Mouse (Mus musculus) lung, postnatal 4 days (tissue): ENCODE data around the gene Bhlhe41.
A peak's percentile ranks its signal among the peaks of the same experiment; 100 is the strongest.

ENCODE experiments used
- DNase-seq, 2 experiments: peaks; one replicate each; pipeline ENCODE4 v3.0.0; 2021

The Bhlhe41 gene

DNA sequence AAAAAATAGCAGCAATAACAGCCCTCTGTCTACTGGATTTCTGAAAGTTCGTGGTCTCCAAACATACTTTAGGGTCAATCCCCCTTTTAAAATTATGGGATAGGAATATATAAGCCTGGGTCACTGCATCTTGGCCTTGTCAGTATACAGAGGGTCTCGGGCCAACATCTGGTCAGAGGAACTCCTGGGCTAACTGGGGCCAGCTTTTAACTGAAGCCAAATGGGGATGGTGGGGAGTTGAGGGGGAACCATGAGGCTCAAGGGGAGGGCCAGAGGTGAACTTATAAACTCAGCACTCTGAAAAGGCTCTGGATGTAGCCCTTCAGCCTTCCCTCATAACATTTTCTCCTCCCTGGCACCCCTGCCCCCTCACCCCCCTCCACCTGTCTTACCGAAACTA is 1.8 kb upstream of the Bhlhe41 start:
- no peak for DNase-seq

DNA sequence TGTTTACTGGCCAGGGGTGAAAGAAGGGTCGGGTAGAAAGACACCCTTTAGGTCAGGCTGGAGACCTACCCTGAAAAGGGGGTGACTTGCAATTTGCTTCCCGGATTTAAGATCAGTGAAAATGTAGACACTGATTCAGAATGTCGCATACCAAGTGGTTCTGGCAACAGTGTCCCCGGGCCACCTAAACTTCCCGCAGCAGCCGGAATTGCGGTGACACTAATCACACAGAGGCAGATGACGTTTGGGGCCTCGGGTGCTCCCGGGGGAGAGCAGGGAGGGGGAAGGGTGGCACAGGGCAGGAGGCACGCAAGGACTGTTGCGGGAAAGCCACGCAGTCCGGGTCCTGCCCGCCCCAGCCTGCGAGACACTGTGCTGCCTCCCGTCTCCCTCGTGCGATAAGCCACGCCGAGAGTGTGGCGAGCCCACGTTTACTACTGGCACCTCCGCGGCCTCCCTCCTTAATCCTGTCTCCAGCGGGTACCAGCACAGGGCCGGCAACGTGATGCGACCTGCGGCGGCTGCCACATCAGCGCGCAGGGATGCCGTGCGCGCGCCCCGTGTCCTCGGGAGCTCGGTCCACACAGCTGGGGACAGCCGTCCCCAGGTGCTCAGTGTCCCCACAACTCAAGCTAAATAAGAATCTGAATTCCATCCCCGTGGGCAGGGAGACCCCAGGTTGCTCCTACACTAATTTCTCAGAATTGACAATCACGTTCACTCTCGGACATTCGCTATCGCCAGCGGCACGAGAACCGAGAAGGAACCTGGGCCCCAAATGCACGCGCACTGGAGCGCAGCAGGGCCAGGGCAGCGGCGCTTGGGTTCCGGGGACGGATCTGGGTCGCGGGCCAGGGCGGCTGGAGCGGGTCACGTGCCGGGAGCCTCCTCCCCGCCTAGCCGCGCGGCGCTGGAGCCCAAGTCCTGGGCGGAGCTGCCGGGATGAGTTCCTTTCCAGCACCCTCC is 811 bp upstream of the Bhlhe41 start:
- DNase-seq = peak; percentile 88 to 92

DNA sequence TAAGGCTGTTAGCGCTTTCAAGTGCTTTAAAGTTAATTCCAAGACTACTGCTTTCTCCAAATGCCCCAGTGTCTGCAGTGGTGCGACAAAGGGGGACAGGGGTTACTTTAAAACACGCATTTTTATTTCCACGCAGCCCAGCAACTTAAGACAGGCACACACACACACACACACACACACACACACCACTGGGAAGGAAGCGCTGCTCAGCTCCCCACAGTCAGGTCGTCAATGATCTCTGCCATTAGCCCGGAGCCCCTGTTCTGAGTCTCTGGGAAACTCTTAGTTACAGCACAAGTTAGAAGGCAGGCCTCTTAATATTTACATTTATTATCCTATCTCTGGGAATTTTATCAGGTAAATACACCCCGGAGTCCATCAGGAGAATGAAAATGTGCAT is 1.2 kb downstream of the Bhlhe41 start:
- no peak for DNase-seq

DNA sequence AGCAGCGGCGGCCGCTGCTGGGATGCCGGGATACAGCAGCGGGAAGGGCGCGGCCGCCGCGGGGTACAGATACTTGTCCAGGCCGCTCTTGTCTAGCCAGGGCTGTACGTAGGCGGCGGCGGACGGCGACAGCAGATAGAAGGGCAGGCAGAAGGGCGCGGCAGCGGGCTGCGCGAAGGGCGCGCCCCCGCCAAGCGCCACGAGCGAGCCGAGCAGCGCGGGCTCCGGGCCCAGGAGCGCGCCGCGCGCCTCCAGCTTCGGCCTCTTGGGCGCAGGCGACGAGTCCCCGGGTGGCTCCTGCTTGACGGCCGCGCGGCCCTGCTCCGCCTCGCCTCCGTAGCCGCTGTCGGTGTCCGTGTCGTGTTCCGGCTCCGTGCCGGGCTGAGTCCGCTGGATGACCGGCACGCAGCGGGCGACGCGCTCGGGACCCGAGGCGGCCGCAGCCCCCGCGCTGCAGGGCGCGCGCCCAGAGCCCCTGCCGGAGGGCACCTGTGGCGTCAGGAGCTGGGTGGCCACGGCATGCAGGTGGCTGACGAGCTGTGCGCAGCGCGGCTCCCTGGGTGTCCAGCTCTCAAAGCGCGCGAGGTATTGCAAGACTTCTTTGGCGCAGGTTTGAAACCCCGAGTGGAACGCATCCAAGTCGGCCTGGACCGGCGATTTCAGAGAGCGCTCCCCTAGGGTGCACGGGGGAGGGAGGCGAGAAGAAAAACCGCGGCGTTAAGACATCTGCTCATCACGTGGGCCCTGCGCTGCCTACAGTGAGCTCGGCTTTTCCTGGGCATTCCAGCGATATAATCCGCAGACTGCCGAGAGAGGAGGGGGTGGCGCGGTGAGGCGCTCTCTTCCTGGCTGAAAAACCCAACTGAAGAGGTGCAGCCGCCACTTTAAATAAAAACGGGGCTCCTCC is 2.0 kb downstream of the Bhlhe41 start:
- DNase-seq = peak; percentile 60 to 77

DNA sequence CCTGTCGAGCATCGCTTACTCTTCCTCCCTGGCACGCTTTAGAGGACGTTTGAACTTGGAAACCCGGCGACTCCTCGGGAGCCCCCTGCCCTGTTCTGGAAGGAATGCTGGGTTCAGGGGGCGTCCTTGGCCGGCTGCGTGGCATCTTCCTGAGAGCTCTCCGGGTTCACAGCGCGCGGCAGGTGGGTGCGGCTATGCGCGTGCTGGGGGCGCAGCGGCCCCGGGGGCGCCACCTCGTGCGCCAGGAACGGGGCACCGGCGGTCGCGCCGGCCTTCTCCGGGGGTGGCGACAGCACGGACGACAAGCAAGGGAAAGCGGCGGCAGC is 2.7 kb downstream of the Bhlhe41 start:
- DNase-seq = no peak

DNA sequence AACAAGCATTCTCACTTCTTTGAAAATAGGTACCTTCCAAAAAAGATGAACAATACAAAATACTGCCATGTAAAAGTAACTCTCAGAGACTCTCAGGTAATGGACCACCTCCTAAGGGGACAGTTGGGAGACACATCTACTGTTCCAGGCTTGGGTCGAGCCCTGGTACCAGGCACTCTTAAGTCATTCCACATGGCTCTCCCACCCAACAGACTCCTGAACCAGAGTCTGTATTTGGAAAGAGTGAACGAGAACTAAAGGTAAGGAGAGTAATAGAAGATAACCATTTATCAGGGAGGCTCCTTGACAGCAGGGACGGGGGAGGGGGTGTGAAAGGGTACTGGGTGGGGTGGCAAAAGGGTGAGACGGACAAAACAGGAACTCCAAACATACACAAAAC is 3.0 kb downstream of the Bhlhe41 start:
- no peak for DNase-seq

DNA sequence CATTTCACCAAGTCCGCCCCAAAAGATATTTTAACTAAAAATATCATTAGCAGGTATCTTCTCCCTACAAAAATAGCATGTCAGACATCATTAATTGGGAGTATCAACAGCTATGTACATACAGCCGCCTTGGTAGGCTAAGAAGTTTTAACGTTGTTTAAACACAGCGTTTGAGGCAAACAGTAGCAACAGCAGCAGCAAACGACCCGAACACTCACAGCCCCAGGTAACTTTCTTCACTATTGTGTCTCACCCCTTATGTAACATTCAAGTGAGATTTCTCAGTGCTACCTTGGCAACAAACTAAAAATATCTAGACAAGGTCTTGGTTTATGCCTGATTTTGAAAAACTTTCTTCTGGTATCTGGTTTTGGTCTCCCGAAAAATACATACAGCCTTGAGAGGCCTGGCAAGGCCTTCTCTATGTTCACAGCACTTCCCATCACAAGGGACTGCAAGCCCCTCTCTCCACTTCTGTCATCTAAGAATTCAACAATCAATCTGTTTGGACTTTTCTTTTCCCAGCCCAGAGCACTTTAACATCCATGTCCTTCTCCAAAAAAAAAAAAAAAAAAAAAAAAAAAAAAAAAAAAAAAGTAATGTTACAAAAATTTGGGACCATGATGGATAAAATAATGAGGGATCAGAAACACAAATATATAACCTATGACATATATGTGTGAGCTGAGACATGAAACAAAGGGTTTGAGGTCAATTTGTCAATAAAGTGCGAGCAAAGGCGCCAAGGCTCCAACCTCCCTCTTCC is 3.7 kb downstream of the Bhlhe41 start:
- DNase-seq = no peak

DNA sequence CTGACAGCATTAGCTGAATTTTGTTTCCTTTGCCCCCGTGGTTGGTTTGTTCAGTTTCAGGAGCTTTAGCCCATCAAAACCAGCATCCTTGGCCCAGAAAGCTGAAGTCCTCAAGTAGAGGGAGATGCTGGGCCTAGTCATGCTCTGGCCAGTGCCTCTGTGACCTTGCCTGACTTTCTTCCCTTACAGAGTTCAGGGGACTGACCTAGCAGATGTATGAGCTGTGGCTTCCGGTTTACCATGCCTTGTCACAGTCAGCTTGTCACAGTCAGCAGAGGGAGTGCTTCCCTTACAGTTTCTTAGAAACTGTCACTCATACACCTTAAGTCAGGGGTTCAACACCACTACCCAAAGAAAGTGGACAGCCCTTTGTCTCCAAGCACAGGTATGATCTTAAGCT is 5.0 kb downstream of the Bhlhe41 start:
- DNase-seq = no peak

DNA sequence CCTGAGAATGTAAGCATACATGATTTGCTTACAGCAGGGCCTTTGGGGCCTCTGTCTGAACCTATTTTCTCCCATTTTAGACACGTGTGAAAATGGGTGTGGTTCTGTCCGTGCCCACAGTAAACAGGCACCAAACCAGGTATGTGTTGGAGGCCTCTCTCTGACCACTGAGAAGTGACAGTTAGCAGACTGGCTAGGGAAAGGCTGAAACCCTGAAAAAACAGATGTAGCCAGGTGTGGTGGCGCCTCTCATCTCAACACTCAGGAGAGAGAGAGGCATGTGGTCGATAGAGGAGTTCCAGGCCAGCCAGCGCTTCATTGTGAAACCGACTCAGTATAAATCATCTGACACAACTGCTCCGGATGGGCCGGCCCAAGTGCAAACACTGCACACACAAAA is 6.9 kb downstream of the Bhlhe41 start:
- DNase-seq = no peak

DNA sequence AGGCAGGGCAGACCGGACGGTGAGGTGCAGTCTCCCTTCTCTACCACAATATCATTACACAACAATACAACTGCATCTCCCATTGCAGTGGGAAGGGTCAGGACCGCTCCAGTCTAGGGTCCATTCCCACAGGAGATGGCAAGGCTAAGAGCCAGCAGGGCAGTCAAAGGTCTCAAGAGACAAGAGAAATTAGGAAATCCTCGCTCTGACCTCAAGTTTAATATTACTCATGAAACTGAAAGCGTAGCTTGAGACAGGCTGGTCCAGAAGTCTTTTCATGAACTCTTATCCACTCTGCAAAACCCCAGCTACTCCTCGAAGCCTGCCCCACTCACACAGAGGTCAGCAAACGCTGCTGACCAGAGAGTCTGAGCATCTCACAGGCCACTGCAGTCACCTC is 7.9 kb downstream of the Bhlhe41 start:
- no peak for DNase-seq

DNA sequence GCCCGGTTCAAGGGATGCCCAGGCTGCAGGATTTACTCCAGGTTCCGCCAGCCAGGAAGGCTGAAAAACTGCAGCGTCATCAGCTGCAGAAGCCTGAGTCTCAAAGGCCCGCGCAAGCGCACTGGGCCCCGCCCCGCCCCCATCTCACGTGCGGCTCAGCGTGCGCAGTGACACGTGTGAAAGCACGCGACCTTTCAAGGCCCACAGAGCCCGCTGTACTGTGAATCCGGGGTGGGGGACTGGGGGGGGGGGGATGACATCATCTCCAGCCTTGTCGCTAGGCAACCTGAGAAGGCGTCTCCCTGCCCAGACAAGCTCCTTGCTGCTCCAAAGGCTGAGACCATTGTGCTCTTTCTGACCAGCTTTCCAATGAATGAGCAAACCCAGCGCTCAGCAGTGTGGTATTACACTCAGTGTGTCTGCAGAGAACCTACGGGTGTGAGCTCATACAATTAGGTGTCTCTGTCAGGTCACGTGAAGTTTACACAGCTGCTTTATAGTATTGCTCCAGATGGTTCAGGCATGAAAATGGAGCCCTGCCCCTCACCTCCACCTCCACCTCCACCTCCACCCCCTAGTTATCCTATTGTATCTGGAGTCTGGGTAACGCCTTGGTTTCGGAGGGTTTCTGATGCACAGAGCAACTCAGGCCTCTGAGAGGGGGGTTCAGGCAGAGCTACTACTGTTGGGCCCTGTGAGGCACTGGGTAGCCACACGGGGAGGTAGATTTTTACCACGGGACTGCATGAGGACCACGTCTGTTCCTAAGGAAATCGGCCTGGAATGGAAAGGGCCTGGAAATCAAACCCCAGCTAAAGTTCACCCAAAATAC is 9.4 kb downstream of the Bhlhe41 start:
- DNase-seq = peak; percentile 95 to 96

DNA sequence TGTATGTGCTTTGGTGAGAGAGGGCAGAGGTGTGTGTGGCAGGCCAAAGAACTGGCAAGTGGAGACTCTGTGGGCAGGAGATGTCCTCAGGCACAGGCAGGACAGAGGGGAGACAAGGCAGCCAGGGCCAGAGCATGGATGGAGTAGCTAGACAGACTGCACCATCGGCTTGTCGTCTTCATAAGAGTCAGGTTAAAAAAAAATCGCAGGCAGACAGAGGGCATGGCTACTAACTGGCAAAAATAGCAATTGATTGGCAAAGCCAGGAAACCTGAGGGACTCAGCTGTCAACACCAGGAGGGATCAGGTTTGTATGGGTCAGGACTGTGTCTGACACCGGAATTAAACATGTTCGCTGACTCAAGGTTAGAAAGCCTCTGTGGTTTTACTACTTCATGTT is 10.6 kb downstream of the Bhlhe41 start:
- DNase-seq = no peak

DNA sequence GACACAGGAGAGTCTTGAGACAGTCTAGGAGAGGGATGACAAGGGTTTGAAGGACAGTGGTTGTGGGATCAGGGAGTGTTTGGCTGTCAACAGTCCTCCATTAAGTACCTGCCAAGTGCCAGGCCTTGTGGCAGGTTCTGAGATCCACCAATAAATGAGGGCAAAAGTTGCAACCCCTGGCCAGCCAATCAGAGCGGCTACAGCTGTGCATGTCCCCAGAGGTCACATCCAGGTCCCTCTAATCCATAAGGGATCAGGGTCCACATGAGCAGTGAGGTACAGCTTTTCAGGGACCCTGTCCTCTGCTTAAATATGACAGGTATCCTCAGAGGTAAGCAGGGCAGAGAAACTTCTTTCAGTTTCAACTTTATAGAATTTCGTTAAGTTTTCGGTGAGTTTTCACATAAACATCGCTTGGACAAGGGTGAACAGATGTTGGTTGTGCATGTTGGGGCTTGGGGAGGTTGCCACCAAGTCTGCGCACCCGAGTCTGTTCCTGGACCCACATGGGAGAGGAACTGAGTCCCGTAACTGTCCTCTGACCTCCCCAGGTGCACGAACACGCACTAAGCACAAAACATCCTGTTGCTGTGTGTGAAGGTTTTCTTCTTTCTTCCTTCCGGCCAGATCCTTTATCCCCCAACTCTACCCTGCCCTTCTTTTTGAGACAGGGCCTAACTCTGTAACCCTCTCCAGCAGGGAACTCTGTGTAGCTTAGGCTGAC is 11.8 kb downstream of the Bhlhe41 start:
- no peak for DNase-seq

DNA sequence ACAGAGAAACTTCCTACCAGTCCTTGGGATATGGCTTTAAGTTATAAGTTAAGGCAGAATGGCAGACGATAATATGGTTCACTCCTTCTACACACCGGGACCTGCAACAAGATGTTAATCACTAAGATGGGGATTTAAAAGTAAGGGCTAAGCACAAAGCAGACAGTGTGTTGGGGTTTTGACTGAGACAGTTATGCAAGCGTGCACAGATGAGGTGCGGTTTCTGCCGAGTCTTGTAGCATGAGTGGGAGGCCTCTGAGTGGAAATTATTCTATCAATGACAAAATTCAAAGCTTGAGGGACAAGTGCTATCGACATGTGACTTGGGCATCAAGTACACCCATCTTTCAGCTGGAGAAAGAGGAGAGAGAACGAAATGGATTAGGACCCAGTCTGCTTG is 12.7 kb downstream of the Bhlhe41 start:
- no peak for DNase-seq

DNA sequence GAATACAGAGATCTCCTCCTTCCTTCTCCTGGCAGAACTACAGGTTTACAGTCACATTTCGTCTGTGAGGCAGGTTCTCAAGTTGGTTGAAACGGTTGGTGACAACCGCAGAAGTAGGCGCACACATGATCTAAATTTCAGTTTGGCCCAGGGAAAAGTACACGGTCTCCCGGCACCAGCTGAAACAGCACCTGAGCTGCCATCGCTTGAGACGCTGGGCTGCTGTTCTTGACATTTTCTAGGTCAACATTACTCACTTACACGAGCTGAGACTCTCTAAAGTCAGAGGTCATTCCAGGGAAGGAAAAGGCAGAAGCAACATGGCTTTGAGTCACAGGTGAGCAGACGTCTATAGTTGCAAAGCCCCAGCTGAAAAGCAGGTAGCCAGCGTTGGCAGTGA is 13.4 kb downstream of the Bhlhe41 start:
- no peak for DNase-seq

DNA sequence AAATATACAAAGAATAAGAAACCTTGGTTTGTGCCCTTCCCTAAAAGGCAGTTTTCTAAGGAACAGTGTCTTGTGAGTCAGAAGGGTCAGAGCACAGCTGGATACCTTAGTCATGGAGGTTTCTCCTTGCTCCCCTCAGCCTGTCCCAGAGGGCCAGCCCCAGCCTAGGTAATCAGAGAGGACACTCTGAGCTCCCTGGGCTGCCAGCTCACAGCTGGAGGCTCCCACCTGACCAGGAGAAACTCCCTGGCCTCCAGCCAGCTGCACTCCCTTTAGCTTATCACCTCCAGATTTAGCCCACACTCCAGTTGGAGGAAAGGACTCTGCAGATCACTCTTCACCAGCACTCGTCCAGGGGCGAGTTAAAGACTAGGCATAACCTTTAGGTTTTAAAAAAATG is 14.6 kb downstream of the Bhlhe41 start:
- peak; percentile 42 to 68 for DNase-seq

DNA sequence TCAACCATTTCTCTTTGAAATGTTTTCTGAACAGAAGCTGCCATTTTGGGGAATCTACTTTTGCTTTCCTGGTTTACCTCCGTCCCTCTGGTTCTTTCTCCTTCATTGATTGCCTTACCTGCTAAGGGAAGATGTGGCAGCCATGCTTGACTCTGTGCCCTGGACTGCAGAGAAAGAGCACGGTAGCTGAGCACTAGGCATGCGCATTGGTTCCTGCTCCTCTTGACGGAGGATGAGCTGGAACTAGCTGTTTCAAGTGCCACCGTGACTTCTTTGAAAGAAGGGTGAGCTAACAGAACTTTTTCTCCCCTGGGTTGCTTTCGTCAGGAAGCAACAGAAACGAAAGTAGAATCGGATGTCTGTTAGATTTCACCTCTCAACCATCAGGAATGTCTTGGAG is 17.7 kb downstream of the Bhlhe41 start:
- DNase-seq = no peak

DNA sequence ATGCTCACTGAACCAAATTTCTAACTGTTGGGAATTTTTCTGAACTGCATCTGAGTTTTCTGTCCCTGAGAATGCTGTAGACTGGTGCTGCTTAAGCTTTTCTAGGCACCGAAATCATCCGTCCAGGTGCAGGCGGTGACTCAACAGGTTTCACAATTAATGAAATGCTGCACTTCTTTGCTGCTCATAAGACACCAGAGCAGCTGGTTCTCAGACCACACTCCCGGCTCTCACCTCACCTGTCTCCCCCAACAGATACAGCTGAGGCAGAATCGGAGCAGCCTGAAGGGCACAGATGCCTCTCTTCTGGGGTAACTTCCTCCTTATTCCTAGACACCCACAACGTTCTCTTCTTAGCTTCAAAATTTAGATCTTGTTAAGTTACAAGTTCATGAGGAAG is 18.4 kb downstream of the Bhlhe41 start:
- no peak for DNase-seq

DNA sequence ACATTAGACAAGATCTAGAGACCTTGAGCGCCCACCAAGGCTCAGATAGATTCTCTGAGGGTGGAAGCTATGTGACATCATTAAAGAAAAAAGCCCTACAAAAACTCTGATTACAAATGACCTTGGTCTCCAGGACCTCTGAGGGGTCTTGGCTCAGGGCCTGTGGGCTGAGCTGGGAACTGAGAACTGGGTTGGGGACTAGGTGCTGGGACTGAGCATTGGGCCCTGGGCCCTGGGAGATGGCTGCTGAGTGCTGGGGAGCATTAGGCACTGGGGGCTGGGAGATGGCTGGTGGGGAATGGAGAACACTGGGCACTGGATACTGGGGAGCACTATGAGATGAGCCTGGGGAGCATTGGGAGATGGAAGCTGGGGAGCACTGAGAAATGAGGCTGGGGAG is 19.3 kb downstream of the Bhlhe41 start:
- DNase-seq = no peak

DNA sequence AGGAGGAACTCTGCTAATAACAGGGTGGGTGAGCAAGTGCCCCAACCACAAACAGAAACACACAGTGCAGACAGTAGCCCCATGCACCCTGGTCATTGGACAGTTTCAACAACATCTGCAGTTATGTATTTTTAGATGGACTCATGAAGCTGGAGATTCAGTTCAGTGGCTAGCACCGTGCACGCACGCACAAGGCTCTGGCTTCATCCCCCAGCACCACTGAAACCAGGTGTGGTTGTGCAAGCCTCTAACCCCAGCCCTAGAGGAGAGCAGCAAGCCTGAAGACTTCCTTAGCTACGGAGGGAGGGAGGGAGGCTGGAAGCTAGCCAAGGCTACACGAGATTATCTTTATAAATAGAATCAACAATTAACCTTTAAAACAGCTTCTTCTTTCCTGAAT is 19.7 kb downstream of the Bhlhe41 start:
- DNase-seq = no peak

DNA sequence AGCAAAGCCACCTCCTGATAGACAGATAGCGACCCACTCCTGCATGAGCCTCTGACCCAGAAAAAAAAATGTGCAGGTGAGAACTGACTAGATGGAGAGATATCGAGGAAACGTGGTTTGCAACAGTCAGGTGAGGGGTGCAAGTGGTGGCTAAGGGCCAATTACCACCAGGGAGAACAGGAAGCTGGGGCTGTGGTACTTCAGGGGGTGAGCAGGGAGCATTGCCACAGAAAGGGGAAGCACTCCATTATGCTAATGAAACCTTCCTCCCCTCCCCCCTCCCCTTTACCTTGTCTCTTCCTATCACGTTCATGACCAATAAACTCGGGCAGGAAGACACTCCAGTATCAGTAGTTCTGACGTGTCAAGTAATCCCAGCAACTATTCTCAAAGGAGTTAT is 30.0 kb downstream of the Bhlhe41 start:
- no peak for DNase-seq

DNA sequence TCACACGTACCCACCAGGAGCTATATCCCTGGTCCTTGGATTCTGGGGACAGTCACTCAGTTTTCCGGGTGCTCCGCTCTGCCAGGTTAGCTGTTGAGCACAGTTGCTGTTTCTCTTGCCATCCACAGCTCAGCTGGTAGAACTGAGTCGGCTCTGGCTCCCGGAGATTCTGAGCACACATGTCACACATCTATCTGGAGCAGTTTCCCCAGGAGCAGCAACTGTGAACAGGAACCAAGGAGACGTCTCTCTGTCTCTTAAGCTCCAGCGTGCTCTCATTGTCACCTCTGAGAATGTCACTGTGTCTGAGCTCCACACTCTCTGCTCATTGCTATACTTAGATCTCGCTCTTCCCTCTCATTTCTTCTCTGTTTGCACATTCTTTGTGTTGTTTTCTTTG is 32.4 kb downstream of the Bhlhe41 start:
- no peak for DNase-seq
